Mouse (Mus musculus): ENCODE measurements at regions not wholly inside any gene's neighbourhood (a gene's known extent, or its start where the extent isn't known, plus 50 kb on each side); places are given as distances from the start of the nearest gene placed in this dataset.

- no peak for TF ChIP-seq POLR2A (IDR thresholded peaks at IDR 0.05; ENCODE audit: insufficient read length, low read depth)
- TF ChIP-seq E2F4 (IDR thresholded peaks at IDR 0.05; ENCODE audit: insufficient read depth) = no peak
- no peak for TF ChIP-seq MAX (IDR thresholded peaks at IDR 0.05; ENCODE audit: low read depth)
- no peak for TF ChIP-seq MYOG (IDR thresholded peaks at IDR 0.05; ENCODE audit: control insufficient read depth in 1 of 3, insufficient read depth in 1 of 3, insufficient read length in 2 of 3, low read depth in 2 of 3)
- TF ChIP-seq REST (IDR thresholded peaks at IDR 0.05; ENCODE audit: insufficient read depth, insufficient read length) = no peak
- no peak for TF ChIP-seq USF1 (IDR thresholded peaks at IDR 0.05; ENCODE audit: low read depth)
Measured at GRCm38 (mm10) chr5:106205724-106206123, 252.2 kb downstream of the Barhl2 start.
